Mouse (Mus musculus) embryonic facial prominence, embryonic 15.5 days (tissue): ENCODE measurements around the gene Kcnk12. TPM values are rescaled to one million over a fixed set of nuclear protein-coding genes. Genes with fewer than 3 reads are reported as not detected.

Source experiments
- ATAC-seq: fragments of 200-750 bp; cut with Nextera tagmentation; 2 replicates; pipeline ENCODE4 v1.8.0; 2017; ENCODE audit warnings: low read depth, moderate TSS enrichment; ENCODE audit not compliant: insufficient number of reproducible peaks, low FRiP score, low TSS enrichment
- H3K27ac ChIP-seq: fragments of 300-500 bp; sonication (generic); replicated peaks from 2 replicates; pipeline ENCODE4 v1.5.1; 2015; ENCODE audit warnings: mild to moderate bottlenecking, inconsistent platforms
- H3K27me3 ChIP-seq: fragments of 300-500 bp; sonication (generic); 2 replicates; pipeline ENCODE4 v1.6.1; 2015; ENCODE audit warnings: inconsistent platforms
- H3K36me3 ChIP-seq: fragments of 300-500 bp; sonication (generic); 2 replicates; pipeline ENCODE4 v1.6.1; 2015; ENCODE audit warnings: mild to moderate bottlenecking, inconsistent platforms
- H3K4me1 ChIP-seq: fragments of 300-500 bp; sonication (generic); 2 replicates; pipeline ENCODE4 v1.6.1; 2015; ENCODE audit warnings: inconsistent platforms
- H3K4me2 ChIP-seq: fragments of 300-500 bp; sonication (generic); replicated peaks from 2 replicates; pipeline ENCODE4 v1.6.1; 2015; ENCODE audit warnings: mild to moderate bottlenecking, inconsistent platforms
- H3K4me3 ChIP-seq: fragments of 300-500 bp; sonication (generic); replicated peaks from 2 replicates; pipeline ENCODE4 v1.5.1; 2015; ENCODE audit warnings: mild to moderate bottlenecking, inconsistent platforms
- H3K9ac ChIP-seq: fragments of 300-500 bp; sonication (generic); 2 replicates; pipeline ENCODE4 v1.6.1; 2015; ENCODE audit warnings: inconsistent platforms
- H3K9me3 ChIP-seq: fragments of 300-500 bp; sonication (generic); replicated peaks from 2 replicates; pipeline ENCODE4 v1.6.1; 2016; ENCODE audit warnings: inconsistent platforms
- WGBS: fragments of 180-500 bp; shearing (Covaris S2); methylation state at CpG from one replicate; pipeline ENCODE4 v1.1.7; 2015; 5-methylcytosine and 5-hydroxymethylcytosine counted together
- polyA plus RNA-seq: library from polyadenylated mRNA; unstranded; fragments of >200 nt; fragmentation: Nextera tagmentation; extraction: Ambion mirVana; gene quantifications from 2 replicates; pipeline ENCODE4 v1.2.1, GENCODE M21; 2015

The Kcnk12 gene
- polyA plus RNA-seq, 1 experiment from 2014 or later = 0.29 TPM

DNA sequence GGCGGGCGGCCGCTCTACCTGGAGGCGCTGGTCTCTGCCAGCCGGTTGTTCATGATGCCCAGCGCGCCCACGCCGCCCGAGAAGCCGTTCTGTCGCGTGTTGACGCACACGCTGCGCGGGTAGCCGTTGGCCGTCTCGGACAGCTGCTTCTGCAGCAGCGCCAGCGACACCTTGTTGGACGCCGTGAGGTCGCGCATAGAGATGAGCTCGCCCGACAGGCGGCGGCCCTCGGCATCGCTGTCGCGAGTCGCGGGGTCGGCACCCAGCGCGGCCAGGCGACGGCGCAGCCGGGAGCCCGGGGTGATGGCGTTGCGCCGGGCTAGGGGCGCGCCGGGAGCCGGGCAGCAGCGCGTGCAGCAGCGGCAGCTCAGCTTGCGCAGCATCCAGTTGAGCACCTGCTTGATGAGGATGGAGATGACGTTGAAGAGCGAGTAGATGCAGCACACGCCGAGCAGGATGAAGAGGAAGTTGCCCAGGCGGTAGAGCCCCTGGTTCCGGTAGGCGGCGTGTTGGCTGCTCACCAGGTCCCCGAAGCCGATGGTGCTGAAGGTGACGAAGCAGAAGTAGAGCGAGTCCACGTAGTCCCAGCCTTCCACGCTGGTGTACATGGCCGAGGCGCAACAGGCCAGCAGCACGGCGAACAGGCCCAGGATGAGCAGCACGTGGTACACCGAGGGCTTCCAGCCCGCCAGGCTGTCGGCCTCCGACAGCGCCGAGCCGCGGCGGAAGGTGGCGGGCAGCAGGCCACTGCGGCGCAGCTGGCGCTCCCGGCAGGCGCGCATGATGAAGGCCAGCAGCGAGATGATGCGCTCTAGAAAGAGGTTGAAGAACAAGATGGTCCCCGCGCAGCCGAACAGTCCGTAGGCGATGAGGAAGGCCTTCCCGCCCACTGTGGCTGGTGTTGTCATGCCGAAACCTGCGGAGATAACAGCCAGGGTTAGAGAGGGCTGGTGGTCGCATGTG, 51.6 kb downstream of the Kcnk12 start:
- H3K4me3 ChIP-seq = peak overlapping the region; percentile 63
- no peaks in the 10 kb centered on the region for H3K36me3 ChIP-seq
- H3K27me3 ChIP-seq = peaks cover 46% of the 10 kb centered on the region
- H3K9ac ChIP-seq = peak overlapping the region; percentile 31
- H3K27ac ChIP-seq = no peak overlapping the region
- H3K4me1 ChIP-seq = peaks cover 20% of the 10 kb centered on the region
- peak; percentile 60; the same call in 1 of the 2 replicates for ATAC-seq
- H3K4me2 ChIP-seq = peak overlapping the region; percentile 100
- 2% methylated on average over 101 of the region's 101 CpGs for WGBS
- H3K9me3 ChIP-seq = no peaks in the 10 kb centered on the region

DNA sequence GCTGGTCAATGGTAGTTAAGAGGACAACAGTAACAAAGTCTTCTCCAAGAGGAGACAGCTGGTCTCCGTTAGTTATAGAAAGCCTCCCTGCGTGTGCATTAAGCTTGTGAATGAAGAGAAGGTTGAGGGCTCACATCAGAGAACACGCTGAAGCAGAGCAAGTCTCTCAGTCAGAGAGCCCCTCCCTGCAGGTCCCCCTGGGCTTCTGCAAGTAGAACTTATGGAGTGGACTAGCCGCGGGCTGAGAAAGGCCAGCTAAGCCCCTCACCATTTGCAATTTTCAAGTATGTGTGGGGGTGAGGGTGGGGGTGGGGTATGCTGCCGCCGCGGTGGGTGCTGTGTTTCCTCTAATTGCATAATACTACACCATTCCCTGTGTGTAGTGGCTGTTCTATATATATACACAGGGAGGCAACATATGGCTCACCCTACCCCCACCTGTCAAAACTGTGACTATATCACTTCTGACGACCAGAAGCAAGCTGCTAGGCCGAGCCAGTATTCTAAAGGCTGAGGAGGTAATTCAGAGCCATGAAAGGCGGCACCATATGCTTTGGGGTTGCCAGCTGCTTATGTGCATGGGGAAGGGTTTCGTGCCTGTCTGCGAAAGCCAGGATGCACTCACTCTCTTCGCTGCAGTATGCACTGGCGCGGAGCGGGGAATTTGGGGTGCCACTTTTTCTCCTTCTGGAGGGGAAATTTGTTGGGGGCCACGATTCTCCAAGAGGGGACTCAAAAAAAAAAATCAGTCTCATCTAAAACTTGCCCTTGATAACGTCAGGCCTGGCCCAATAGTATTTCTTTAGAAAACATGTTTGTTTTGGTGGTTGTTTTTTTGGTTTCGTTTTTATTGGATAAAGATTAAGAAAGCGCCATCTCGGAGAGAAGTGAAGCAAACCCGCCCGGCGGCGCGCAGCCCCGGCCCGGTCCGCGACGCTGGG, 52.5 kb downstream of the Kcnk12 start:
- Histone ChIP-seq H3K27me3 (peaks cover 46% of the 10 kb centered on the region), H3K36me3 (no peaks in the 10 kb centered on the region), H3K9ac (peak overlapping the region; percentile 31), H3K4me3 (peak overlapping the region; percentile 63), H3K27ac (no peak overlapping the region), H3K4me2 (peak overlapping the region; percentile 100), H3K4me1 (peaks cover 20% of the 10 kb centered on the region), H3K9me3 (no peaks in the 10 kb centered on the region)
- peak; percentile 55 for ATAC-seq
- 7% methylated on average over 32 of the region's 32 CpGs for WGBS

- no peak overlapping the region for H3K4me2 ChIP-seq
- WGBS = 50% methylated on average over 1 of the region's 1 CpGs
- H3K4me3 ChIP-seq = no peak overlapping the region
- no peak overlapping the region for H3K27ac ChIP-seq
- H3K36me3 ChIP-seq = no peaks in the 10 kb centered on the region
- no peaks in the 10 kb centered on the region for H3K4me1 ChIP-seq
- H3K9ac ChIP-seq = no peak overlapping the region
- no peaks in the 10 kb centered on the region for H3K9me3 ChIP-seq
- H3K27me3 ChIP-seq = peaks cover 19% of the 10 kb centered on the region
- ATAC-seq = no peak
Observed at GRCm38 (mm10) chr17:87739835-87740234, 58.0 kb downstream of the Kcnk12 start.

DNA sequence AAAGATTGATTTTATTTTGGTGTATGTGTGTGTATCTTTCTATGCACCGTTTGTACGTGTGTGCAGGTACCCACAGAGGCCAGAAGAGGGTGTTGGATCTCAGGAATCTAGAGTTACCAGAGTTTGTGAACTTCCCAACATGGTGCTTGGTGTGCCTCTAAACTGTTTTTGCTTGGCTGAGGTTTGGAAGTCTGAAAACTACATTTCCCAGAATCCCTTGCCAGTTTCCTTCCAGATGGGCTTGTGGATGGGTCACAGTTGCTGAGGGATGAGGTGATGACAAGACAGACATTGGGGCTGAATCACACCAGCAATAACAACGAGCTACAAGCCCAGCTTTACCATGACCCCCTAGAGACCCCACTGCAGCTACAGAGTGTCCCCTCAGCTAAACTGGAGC, 60.6 kb downstream of the Kcnk12 start:
- Histone ChIP-seq H3K4me2 (no peak overlapping the region), H3K4me1 (no peaks in the 10 kb centered on the region), H3K36me3 (no peaks in the 10 kb centered on the region), H3K4me3 (no peak overlapping the region), H3K27me3 (no peaks in the 10 kb centered on the region), H3K9me3 (no peaks in the 10 kb centered on the region), H3K27ac (no peak overlapping the region), H3K9ac (no peak overlapping the region)
- ATAC-seq = no peak
- WGBS = 86% methylated on average over 3 of the region's 3 CpGs

DNA sequence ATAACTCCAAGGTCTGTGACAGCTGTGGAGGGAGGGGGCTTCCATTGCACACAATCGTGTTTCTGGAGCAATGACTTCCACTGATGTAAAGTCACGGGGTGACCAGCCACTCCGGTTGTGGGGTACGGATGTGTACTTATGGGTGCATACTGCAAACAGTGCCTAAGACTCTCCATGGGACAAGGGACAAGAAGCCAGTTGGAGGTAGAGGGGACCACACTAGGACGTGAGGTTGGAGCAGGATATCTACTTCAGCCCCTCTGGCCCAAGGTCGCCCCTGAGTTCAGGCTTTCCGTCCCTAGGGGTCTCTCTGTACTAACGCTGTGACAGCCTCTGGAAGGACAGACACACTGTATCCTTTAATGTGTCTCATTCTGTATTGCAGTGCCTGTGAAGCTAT, 63.3 kb downstream of the Kcnk12 start:
- Histone ChIP-seq H3K36me3 (no peaks in the 10 kb centered on the region), H3K4me3 (no peak overlapping the region), H3K9me3 (no peaks in the 10 kb centered on the region), H3K27ac (no peak overlapping the region), H3K9ac (no peak overlapping the region), H3K4me1 (no peaks in the 10 kb centered on the region), H3K4me2 (no peak overlapping the region), H3K27me3 (no peaks in the 10 kb centered on the region)
- WGBS = 81% methylated on average over 8 of the region's 8 CpGs
- ATAC-seq = no peak

GRCm38 (mm10) chr17:87731962-87732361, 65.8 kb downstream of the Kcnk12 start:
- Histone ChIP-seq H3K27ac (no peak overlapping the region), H3K9me3 (no peaks in the 10 kb centered on the region; the same call in 1 of the 2 replicates), H3K4me3 (no peak overlapping the region), H3K4me2 (no peak overlapping the region), H3K27me3 (no peaks in the 10 kb centered on the region), H3K9ac (no peak overlapping the region), H3K4me1 (no peaks in the 10 kb centered on the region), H3K36me3 (no peaks in the 10 kb centered on the region)
- WGBS = 69% methylated on average over 4 of the region's 4 CpGs
- ATAC-seq = no peak

GRCm38 (mm10) chr17:87726489-87727356, 71.1 kb downstream of the Kcnk12 start:
- Histone ChIP-seq H3K9ac (no peak overlapping the region), H3K27me3 (no peaks in the 10 kb centered on the region), H3K4me2 (no peak overlapping the region), H3K4me1 (no peaks in the 10 kb centered on the region), H3K36me3 (peaks cover 27% of the 10 kb centered on the region), H3K4me3 (no peak overlapping the region), H3K9me3 (no peaks in the 10 kb centered on the region; the same call in 1 of the 2 replicates), H3K27ac (no peak overlapping the region)
- no peak; the same call in 1 of the 2 replicates for ATAC-seq
- WGBS = 89% methylated on average over 12 of the region's 12 CpGs

DNA sequence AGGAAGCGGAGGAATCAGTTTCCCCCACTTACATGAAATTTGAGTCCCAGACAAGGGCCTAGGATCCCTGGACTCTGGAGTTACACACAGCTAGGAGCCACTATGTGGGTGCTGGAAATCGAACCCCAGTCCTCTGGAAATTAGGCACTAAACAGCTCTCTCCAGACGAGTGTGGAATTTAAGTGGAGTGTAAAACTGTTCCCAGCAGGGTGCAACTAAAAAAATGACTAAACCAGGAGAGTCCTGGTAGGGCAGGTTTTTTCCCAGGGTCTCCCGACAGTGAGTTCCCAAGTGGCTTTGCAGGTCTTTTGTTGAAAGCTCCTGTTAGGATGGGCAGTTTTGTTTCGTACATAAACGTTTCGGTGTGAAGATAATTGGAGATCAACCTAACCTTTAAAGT, 73.1 kb downstream of the Kcnk12 start:
- no peak for ATAC-seq
- no peak overlapping the region for H3K9ac ChIP-seq
- no peaks in the 10 kb centered on the region for H3K27me3 ChIP-seq
- H3K27ac ChIP-seq = no peak overlapping the region
- no peaks in the 10 kb centered on the region for H3K4me1 ChIP-seq
- no peak overlapping the region for H3K4me2 ChIP-seq
- WGBS = 88% methylated on average over 7 of the region's 7 CpGs
- peaks cover 37% of the 10 kb centered on the region for H3K36me3 ChIP-seq
- H3K9me3 ChIP-seq = no peaks in the 10 kb centered on the region; the same call in 1 of the 2 replicates
- H3K4me3 ChIP-seq = no peak overlapping the region

DNA sequence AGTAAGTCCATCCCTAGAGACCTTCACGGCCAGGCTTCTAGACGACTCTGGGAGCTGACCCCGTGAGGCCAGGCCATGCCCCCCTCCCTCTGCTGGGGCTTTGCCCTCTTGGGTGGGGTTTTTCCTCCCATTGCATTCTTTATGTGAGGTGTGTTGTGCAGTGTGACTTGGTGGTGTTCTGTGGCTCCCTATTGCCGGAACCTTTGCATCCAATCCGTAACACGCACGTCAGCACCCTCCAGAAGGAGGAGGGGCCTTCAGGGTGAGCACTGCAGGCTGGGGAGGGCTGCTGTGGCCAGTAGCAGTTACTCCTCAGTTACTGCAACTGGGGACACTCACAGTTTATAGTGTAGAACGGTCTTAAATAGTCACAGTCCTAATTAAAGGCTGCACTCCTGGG, 97.7 kb downstream of the Kcnk12 start:
- Histone ChIP-seq H3K27me3 (no peaks in the 10 kb centered on the region), H3K9me3 (no peaks in the 10 kb centered on the region), H3K36me3 (peaks cover 23% of the 10 kb centered on the region), H3K4me1 (no peaks in the 10 kb centered on the region), H3K4me2 (no peak overlapping the region), H3K4me3 (no peak overlapping the region), H3K9ac (no peak overlapping the region), H3K27ac (no peak overlapping the region)
- WGBS = 74% methylated on average over 8 of the region's 8 CpGs
- ATAC-seq = no peak

GRCm38 (mm10) chr17:87698996-87699765, 98.6 kb downstream of the Kcnk12 start:
- no peaks in the 10 kb centered on the region for H3K9me3 ChIP-seq
- 78% methylated on average over 16 of the region's 16 CpGs for whole genome bisulfite sequencing
- H3K4me3 ChIP-seq = no peak overlapping the region
- no peak overlapping the region for H3K9ac ChIP-seq
- H3K27me3 ChIP-seq = no peaks in the 10 kb centered on the region
- no peak for ATAC-seq
- peaks cover 25% of the 10 kb centered on the region for H3K36me3 ChIP-seq
- H3K4me2 ChIP-seq = no peak overlapping the region
- H3K27ac ChIP-seq = no peak overlapping the region
- H3K4me1 ChIP-seq = no peaks in the 10 kb centered on the region
